Mouse (Mus musculus) forebrain, embryonic 12.5 days (tissue): ENCODE data around the gene Zmynd10. TPM values are rescaled to one million over a fixed set of nuclear protein-coding genes. Genes with fewer than 3 reads are reported as not detected.
A peak's percentile ranks its signal among the peaks of the same experiment; 100 is the strongest.
"Not testable (repeated sequence)": the region's sequence is repeated elsewhere in the genome, so short reads cannot be mapped to it uniquely, and the experiment has no call there.

Experiments
- ATAC-seq: fragments of 200-750 bp; cut with Nextera tagmentation; 2 replicates; pipeline ENCODE4 v1.8.0; 2017; ENCODE audit warnings: moderate TSS enrichment; ENCODE audit not compliant: low FRiP score
- H3K27ac ChIP-seq: fragments of 300-500 bp; sonication (generic); 2 replicates; pipeline ENCODE4 v1.5.1; 2016; ENCODE audit warnings: mild to moderate bottlenecking
- H3K27me3 ChIP-seq: fragments of 300-500 bp; sonication (generic); 2 replicates; pipeline ENCODE4 v1.6.1; 2016; ENCODE audit warnings: mild to moderate bottlenecking
- H3K36me3 ChIP-seq: fragments of 300-500 bp; sonication (generic); replicated peaks from 2 replicates; pipeline ENCODE4 v1.6.1; 2016; ENCODE audit warnings: mild to moderate bottlenecking
- H3K4me1 ChIP-seq: fragments of 300-500 bp; sonication (generic); 2 replicates; pipeline ENCODE4 v1.6.1; 2016
- H3K4me2 ChIP-seq: fragments of 300-500 bp; sonication (generic); 2 replicates; pipeline ENCODE4 v1.6.1; 2016; ENCODE audit warnings: mild to moderate bottlenecking, moderate library complexity
- H3K4me3 ChIP-seq: fragments of 300-500 bp; sonication (generic); replicated peaks from 2 replicates; pipeline ENCODE4 v1.5.1; 2016; ENCODE audit warnings: mild to moderate bottlenecking
- H3K9ac ChIP-seq: fragments of 300-500 bp; sonication (generic); 2 replicates; pipeline ENCODE4 v1.6.1; 2016; ENCODE audit warnings: mild to moderate bottlenecking
- H3K9me3 ChIP-seq: fragments of 300-500 bp; sonication (generic); 2 replicates; pipeline ENCODE4 v1.6.1; 2016
- WGBS: fragments of 180-500 bp; shearing (Covaris S2); methylation state at CpG from one replicate; pipeline ENCODE4 v1.1.7; 2016; 5-methylcytosine and 5-hydroxymethylcytosine counted together
- polyA plus RNA-seq: library from polyadenylated mRNA; unstranded; fragments of >200 nt; fragmentation: Nextera tagmentation; extraction: Ambion mirVana; gene quantifications from 2 replicates; pipeline ENCODE4 v1.2.1, GENCODE M21; 2016

Gene Zmynd10
- polyA plus RNA-seq, 1 experiment from 2014 or later, result 2.2 TPM

DNA sequence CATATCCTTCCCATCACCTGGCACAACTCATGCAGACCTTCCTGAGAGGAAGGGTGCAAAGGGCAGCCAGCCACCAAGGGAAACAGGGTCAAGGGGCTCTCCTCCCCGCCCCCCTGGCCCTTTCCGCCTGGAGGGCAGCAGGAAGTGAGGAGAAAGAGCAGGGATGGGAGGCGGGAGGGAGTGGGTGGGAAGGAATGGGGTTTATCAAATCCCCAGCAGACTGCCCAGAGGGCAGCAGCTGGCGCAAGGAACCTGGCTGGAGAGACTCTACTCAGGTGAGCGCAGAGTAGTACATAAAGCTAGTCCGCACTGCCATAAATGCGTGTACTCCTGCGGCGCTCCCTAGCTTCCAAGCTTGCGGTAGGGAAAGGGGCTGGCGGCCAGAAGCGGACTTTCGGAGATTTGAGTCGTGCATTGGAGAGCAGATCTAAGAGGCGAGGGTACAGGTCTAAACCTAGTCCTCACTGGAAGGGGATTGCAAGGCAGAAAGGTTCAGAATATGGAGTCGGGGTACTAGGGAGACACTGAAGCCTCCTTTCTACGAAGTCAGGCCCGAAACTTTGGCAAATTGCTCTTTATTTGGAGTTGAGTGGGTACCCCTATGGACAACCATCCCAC, 20.7 kb downstream of the Zmynd10 start, which contains the start of gene Hyal2:
Hyal2 (plus strand) TSS at position 244 of the 618 bp plus-strand sequence.
- WGBS, result 4% methylated on average over 18 of the region's 18 CpGs
- Histone ChIP-seq H3K27me3 (no peaks in the 10 kb centered on the region), H3K9me3 (no peaks in the 10 kb centered on the region), H3K27ac (peak within 1 kb of the TSS; percentile 86), H3K9ac (peak within 1 kb of the TSS; percentile 84), H3K4me3 (peak within 1 kb of the TSS; percentile 82), H3K36me3 (peaks cover 49% of the 10 kb centered on the region), H3K4me2 (peak within 1 kb of the TSS; percentile 88), H3K4me1 (peaks cover 60% of the 10 kb centered on the region)
- no peak for ATAC-seq

DNA sequence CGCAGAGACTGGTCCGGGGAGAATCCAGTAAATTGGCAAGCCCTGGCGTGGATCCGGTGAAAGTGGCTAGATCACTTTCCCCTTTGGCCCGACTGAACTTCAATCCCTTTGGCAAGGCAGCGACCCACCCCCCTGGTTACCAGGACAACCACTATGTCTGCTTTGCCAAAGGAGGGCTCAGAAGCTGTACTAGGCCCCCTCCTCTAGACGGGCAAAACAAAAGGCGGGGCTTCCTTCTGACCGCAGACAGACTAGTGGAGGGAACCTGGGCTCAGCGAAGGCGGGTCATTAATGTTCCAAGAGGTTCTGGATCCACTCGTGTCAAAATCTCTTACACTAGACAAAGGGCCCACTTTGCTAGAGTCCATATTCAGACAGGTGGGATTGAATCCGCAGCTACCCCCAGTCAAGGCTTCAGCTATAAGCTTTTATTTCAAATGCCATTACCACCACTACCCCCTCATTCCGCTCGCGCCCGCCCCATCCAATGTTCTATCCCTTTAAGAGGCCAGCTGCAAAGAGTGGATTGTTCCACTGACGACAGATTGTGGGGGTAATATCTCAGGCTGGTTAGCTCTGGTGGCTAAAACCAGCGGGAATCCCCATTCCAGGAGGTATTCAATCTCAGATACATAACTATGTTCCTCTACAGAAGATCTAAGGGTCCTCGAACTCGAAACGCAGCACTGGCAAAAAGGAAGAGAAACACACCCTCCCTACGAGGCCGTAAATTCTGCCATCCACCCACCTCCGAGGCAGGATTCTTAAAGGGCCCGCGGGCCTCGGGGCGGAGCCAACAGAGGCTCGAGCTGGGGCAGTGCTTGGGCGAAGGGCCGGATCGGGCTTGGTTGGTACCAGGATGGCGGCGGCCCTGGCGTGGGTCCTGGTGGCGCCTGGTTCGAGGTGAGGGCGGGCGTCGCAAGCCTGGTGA, 21.5 kb downstream of the Zmynd10 start:
- H3K36me3 ChIP-seq, result peaks cover 57% of the 10 kb centered on the region
- H3K4me2 ChIP-seq, result peak overlapping the region; percentile 88
- H3K27ac ChIP-seq, result peak overlapping the region; percentile 86
- no peaks in the 10 kb centered on the region for H3K27me3 ChIP-seq
- H3K4me1 ChIP-seq, result peaks cover 57% of the 10 kb centered on the region
- under 1% methylated on average over 41 of the region's 41 CpGs for WGBS
- ATAC-seq, result peak; percentile 91
- peak overlapping the region; percentile 84 for H3K9ac ChIP-seq
- H3K9me3 ChIP-seq, result no peaks in the 10 kb centered on the region
- H3K4me3 ChIP-seq, result peak overlapping the region; percentile 82

DNA sequence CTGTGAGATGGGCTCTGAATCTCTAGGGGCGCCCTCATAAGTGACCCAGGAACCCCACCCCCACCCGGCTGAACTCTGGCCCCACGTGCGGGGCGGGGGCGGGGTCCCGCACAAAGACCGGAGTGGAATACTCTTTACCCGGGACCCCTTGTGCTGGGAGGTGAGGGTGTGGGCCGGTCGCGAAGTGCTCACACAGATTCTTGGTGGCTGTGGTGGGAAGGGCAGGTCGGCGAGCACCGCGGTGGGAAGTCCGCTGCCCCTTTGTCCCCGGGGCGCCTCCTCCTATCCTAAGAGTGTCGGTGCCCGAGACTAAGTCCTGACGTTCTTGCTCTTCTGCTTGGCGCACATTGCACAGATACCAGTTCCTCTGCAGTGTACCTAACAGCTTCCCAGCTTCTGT, 22.2 kb downstream of the Zmynd10 start:
- peaks cover 50% of the 10 kb centered on the region for H3K4me1 ChIP-seq
- H3K36me3 ChIP-seq, result peaks cover 58% of the 10 kb centered on the region
- peak; percentile 44 for ATAC-seq
- H3K9ac ChIP-seq, result peak overlapping the region; percentile 84
- H3K27me3 ChIP-seq, result no peaks in the 10 kb centered on the region
- WGBS, result 1% methylated on average over 23 of the region's 23 CpGs
- peak overlapping the region; percentile 88 for H3K4me2 ChIP-seq
- H3K27ac ChIP-seq, result peak overlapping the region; percentile 86
- no peaks in the 10 kb centered on the region for H3K9me3 ChIP-seq
- H3K4me3 ChIP-seq, result peak overlapping the region; percentile 82

DNA sequence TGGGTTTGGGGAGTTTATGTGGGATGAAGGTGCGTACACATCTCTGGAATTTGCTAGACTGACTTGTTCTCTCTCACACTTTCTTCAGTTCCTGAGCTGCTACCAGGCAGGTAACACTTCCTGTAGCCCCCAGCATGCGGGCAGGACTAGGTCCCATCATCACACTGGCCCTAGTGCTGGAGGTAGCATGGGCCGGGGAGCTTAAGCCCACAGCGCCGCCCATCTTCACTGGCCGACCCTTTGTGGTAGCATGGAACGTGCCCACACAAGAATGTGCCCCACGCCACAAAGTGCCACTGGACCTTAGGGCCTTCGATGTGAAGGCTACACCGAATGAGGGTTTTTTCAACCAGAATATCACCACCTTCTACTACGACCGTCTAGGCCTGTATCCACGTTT, 22.9 kb downstream of the Zmynd10 start:
- Histone ChIP-seq H3K36me3 (peaks cover 58% of the 10 kb centered on the region), H3K4me1 (peaks cover 49% of the 10 kb centered on the region), H3K27ac (peak overlapping the region; percentile 86), H3K9me3 (no peaks in the 10 kb centered on the region), H3K4me2 (peak overlapping the region; percentile 88), H3K27me3 (no peaks in the 10 kb centered on the region), H3K4me3 (peak overlapping the region; percentile 82), H3K9ac (peak overlapping the region; percentile 84)
- ATAC-seq, result no peak
- WGBS, result 47% methylated on average over 13 of the region's 13 CpGs

DNA sequence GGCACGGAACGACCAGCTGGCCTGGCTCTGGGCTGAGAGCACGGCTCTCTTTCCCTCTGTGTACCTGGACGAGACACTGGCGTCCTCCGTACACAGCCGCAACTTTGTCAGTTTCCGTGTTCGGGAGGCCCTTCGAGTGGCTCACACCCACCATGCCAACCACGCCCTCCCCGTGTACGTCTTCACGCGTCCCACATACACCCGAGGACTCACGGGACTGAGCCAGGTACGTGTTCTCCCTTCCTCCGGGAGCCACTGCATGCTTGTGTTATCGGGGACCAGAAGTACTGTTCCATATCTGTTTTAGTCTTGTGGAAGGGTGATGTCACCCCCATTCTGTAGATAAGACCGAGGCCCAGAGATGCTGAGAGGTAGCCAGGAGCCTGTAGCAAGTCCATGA, 23.7 kb downstream of the Zmynd10 start:
- no peak for ATAC-seq
- H3K4me1 ChIP-seq, result peaks cover 48% of the 10 kb centered on the region
- H3K27me3 ChIP-seq, result no peaks in the 10 kb centered on the region
- H3K9me3 ChIP-seq, result no peaks in the 10 kb centered on the region
- no peak overlapping the region for H3K27ac ChIP-seq
- peak overlapping the region; percentile 88 for H3K4me2 ChIP-seq
- H3K4me3 ChIP-seq, result peak overlapping the region; percentile 82
- WGBS, result 93% methylated on average over 21 of the region's 21 CpGs
- H3K36me3 ChIP-seq, result peaks cover 55% of the 10 kb centered on the region
- H3K9ac ChIP-seq, result peak overlapping the region; percentile 84; the same call in 1 of the 2 replicates

DNA sequence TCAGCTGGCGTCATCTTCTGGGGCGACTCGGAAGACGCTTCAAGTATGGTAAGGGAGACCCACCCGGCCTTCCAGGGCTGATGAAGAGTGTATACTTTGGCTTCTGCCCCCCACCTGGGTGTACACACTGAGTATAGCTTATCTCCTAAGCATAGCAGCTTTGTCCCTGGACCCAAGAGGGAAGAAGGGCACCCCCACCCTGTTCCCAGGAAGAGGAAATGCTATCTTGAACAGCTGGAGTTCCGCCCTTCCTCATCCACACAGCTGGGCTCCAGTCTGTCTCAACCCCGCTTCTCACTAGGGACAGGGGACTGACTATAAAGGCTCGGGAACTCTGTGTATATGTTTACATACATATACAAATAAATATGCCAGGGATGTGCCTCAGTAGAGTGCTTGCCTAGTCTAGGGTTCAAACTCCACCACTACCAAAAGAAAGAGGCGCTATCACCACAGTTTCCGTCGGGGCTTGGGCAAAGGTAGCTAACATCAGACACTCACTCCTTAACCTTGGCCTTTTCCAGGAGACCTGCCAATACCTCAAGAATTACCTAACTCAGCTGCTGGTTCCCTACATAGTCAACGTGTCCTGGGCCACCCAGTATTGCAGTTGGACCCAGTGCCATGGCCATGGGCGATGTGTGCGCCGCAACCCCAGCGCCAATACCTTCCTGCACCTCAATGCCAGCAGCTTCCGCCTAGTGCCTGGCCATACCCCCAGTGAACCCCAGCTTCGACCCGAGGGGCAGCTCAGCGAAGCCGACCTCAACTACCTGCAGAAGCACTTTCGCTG, 24.6 kb downstream of the Zmynd10 start:
- no peak overlapping the region for H3K9ac ChIP-seq
- no peak for ATAC-seq
- no peak overlapping the region for H3K27ac ChIP-seq
- no peak overlapping the region for H3K4me3 ChIP-seq
- H3K4me2 ChIP-seq, result peak overlapping the region; percentile 88
- H3K4me1 ChIP-seq, result peaks cover 54% of the 10 kb centered on the region
- no peaks in the 10 kb centered on the region for H3K9me3 ChIP-seq
- H3K36me3 ChIP-seq, result peaks cover 48% of the 10 kb centered on the region
- 96% methylated on average over 22 of the region's 22 CpGs for WGBS
- no peaks in the 10 kb centered on the region for H3K27me3 ChIP-seq

DNA sequence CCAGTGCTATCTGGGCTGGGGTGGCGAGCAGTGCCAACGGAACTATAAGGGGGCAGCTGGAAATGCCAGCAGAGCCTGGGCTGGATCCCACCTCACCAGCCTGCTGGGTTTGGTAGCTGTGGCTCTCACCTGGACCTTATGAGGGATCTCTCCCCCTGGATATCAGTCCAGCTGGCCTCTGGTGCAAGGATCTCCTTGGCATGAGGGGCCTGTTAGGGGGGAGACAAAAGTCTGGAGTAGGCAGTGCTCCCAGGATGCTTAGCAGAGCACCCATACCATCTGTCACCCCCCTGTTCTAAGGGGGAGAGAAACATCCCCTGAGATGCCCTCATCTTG, 25.2 kb downstream of the Zmynd10 start:
- Histone ChIP-seq H3K27me3 (no peaks in the 10 kb centered on the region), H3K4me2 (no peak overlapping the region), H3K27ac (no peak overlapping the region), H3K4me1 (peaks cover 54% of the 10 kb centered on the region), H3K9me3 (no peaks in the 10 kb centered on the region), H3K36me3 (peaks cover 48% of the 10 kb centered on the region), H3K4me3 (no peak overlapping the region), H3K9ac (no peak overlapping the region)
- ATAC-seq, result no peak
- WGBS, result 90% methylated on average over 2 of the region's 2 CpGs

DNA sequence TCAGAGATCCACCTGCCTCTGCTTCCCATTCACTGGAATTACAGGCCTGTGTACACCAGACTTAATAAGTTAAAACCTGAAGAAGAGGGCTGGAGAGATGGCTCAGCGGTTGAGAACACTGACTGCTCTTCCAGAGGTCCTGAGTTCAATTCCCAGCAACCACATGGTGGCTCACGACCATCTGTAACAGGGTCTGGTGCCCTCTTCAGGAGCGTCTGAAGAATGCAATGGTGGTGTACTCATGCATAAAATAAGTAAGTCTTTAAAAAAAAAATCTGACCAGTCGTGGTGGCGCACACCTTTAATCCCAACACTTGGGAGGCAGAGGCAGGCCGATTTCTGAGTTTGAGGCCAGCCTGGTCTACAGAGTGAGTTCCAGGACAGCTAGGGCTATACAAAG, 26.7 kb downstream of the Zmynd10 start:
- not testable (repeated sequence) for H3K4me2 ChIP-seq, H3K9ac ChIP-seq, H3K27ac ChIP-seq, ATAC-seq, H3K27me3 ChIP-seq, H3K9me3 ChIP-seq, H3K4me3 ChIP-seq
- 82% methylated on average over 6 of the region's 6 CpGs for WGBS
- H3K36me3 ChIP-seq, result peaks cover 48% of the 10 kb centered on the region
- peaks cover 47% of the 10 kb centered on the region for H3K4me1 ChIP-seq

DNA sequence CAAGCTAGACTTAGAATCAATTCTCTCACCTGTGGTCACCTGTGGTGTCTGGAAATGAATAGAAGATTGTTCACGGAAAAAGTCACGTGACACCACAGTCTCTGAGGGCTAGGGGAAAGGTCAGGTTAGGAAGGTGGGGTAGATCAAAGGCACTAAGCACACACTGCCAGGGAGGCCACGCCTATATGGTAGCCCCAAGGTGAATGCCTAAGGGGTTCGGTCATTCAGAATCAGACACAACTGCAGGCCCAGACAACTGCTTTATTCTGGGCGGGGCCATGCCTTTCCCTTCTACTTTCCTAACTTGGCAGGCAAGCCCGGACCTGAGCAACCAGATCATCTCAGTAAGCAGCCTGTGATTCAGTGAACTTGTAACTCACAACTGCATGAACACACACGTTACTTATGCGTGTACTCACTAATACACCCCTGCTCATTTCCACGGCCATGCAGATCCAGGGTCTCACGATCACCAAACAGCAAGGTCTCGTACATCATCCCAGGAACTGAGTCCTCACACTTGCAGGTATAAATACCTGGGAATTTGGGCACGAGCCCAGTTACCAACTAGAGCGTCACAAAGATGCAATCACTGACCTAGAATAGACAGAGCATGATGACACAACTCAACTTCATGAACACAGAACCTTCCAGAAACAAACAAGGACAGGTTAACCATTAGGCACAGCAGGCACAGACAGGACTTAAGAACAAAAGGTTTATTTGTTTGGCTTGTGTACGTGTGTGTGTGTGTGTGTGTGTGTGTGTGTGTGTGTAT, 28.7 kb downstream of the Zmynd10 start:
- Histone ChIP-seq H3K4me2 (no peak overlapping the region), H3K9ac (no peak overlapping the region), H3K9me3 (no peaks in the 10 kb centered on the region), H3K36me3 (peaks cover 43% of the 10 kb centered on the region), H3K4me1 (peaks cover 50% of the 10 kb centered on the region), H3K27me3 (no peaks in the 10 kb centered on the region), H3K27ac (peak overlapping the region; percentile 57; the same call in 1 of the 2 replicates), H3K4me3 (no peak overlapping the region)
- no peak for ATAC-seq
- 91% methylated on average over 14 of the region's 14 CpGs for WGBS

DNA sequence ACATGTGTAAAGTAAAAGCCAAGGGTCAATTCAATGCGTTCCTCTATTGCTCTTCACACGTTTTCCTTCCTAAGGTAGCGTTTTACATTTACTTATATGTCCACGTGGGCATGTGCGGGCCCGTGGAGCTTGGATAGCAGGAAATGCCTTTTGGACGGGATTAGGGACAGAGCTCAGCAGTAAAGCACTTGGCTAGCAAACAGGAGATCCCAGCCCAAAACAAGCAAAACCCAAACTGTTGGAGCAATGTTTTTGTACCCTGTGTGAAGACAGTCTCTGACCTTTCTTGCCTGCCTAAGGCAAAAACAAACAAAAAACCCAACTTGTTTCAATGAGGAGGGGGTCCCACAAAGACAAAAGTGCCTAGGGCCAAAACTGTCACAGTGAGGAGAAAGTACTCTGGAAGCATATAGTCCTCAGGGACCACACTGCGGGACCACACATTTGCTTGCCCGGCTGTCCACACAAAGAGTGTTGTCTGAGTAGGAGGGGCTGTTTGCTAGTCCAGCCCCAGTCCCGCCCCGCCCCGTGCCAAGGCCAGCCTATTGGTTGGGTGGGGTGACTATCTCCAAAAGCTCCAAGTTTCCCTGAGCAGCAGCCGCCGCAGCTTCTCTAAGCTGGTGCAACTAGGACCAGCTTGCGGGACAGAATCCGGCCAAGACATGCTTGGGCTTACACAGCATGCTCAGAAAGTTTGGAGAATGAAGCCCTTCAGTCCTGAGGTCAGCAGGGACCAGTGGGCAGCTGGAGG, 29.4 kb downstream of the Zmynd10 start, which contains the start of gene Hyal1:
Hyal1 (plus strand) TSS at position 571 of the 751 bp plus-strand sequence.
- peak; percentile 77 for ATAC-seq
- Histone ChIP-seq H3K27me3 (no peaks in the 10 kb centered on the region), H3K4me1 (peaks cover 48% of the 10 kb centered on the region), H3K9ac (peak within 1 kb of the TSS; percentile 41; the same call in 1 of the 2 replicates), H3K36me3 (peaks cover 36% of the 10 kb centered on the region), H3K27ac (peak within 1 kb of the TSS; percentile 57), H3K9me3 (no peaks in the 10 kb centered on the region), H3K4me3 (peak within 1 kb of the TSS; percentile 28), H3K4me2 (peak within 1 kb of the TSS; percentile 46)
- WGBS, result 28% methylated on average over 16 of the region's 16 CpGs

DNA sequence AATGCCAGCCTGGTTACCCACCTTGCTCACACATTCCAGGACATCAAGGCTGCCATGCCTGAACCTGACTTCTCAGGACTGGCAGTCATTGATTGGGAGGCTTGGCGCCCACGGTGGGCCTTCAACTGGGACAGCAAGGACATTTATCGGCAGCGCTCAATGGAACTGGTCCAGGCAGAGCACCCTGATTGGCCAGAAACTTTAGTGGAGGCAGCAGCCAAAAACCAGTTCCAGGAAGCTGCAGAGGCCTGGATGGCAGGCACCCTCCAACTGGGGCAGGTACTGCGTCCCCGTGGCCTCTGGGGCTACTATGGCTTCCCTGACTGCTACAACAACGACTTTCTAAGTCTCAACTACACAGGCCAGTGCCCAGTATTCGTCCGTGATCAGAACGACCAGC, 30.8 kb downstream of the Zmynd10 start:
- no peak for ATAC-seq
- no peaks in the 10 kb centered on the region for H3K27me3 ChIP-seq
- no peak overlapping the region for H3K4me3 ChIP-seq
- no peak overlapping the region for H3K27ac ChIP-seq
- no peak overlapping the region for H3K4me2 ChIP-seq
- H3K36me3 ChIP-seq, result peaks cover 22% of the 10 kb centered on the region
- WGBS, result 92% methylated on average over 10 of the region's 10 CpGs
- H3K4me1 ChIP-seq, result peaks cover 49% of the 10 kb centered on the region
- no peaks in the 10 kb centered on the region for H3K9me3 ChIP-seq
- H3K9ac ChIP-seq, result no peak overlapping the region
